Mouse (Mus musculus): ENCODE measurements around the gene Gan. TPM values are rescaled to one million over a fixed set of nuclear protein-coding genes. Genes with fewer than 3 reads are reported as not detected.
A peak's percentile ranks its signal among the peaks of the same experiment; 100 is the strongest.

Gan gene
- total RNA-seq, 2 experiments from 2014 or later: 6.4 to 7.3 TPM

GRCm38 (mm10) chr8:117244601-117245000 lies 86.7 kb downstream of the Gan start:
- intact Hi-C loops (cut with DNase I): no loop called here

GRCm38 (mm10) chr8:117248341-117248740 lies 90.4 kb downstream of the Gan start:
- DNase-seq: no peak
- intact Hi-C loops (cut with DNase I): no loop called here

More at GRCm38 (mm10) chr8:117244601-117245000, 86.7 kb downstream of the Gan start:
- no peak for DNase-seq

- intact Hi-C loops (cut with DNase I): no loop called here
- DNase-seq: no peak
Measured at GRCm38 (mm10) chr8:117251086-117251681, 93.2 kb downstream of the Gan start.

- DNase-seq: no peak
- intact Hi-C loops (cut with DNase I): no loop called here
Measured at GRCm38 (mm10) chr8:117252650-117253049, 94.7 kb downstream of the Gan start.

- intact Hi-C loops (cut with DNase I): no loop called here
- DNase-seq: no peak
Measured at GRCm38 (mm10) chr8:117253390-117254269, 95.7 kb downstream of the Gan start.

GRCm38 (mm10) chr8:117254496-117254895 lies 96.6 kb downstream of the Gan start:
- intact Hi-C loops (cut with DNase I): no loop called here

GRCm38 (mm10) chr8:117256292-117256938 lies 98.5 kb downstream of the Gan start:
- intact Hi-C loops (cut with DNase I): no loop called here
- peak; percentile 95 for DNase-seq

More at GRCm38 (mm10) chr8:117254496-117254895, 96.6 kb downstream of the Gan start:
- DNase-seq: no peak

- intact Hi-C loops (cut with DNase I): no loop called here
- peak; percentile 56 to 58 for DNase-seq
Measured at GRCm38 (mm10) chr8:117257029-117257820, 99.3 kb downstream of the Gan start, which contains the start of gene Cmip. Cmip (plus strand) TSS chr8:117257064.

- DNase-seq: peak; percentile 41 to 54
- intact Hi-C loops (cut with DNase I): loop anchor here (2.0 kb wide), 1 partner anchor 33 kb away; no protein-coding TSS in a partner anchor
Measured at GRCm38 (mm10) chr8:117257821-117258575, 100.1 kb downstream of the Gan start.

GRCm38 (mm10) chr8:117258576-117259040 lies 100.7 kb downstream of the Gan start:
- DNase-seq: no peak
- intact Hi-C loops (cut with DNase I): loop anchor here (2.0 kb wide), 1 partner anchor 34 kb away; no protein-coding TSS in a partner anchor

GRCm38 (mm10) chr8:117259431-117260001 lies 101.6 kb downstream of the Gan start:
- intact Hi-C loops (cut with DNase I): loop anchor here (2.0 kb wide), 1 partner anchor 35 kb away; no protein-coding TSS in a partner anchor
- DNase-seq: no peak

GRCm38 (mm10) chr8:117260234-117260929 lies 102.4 kb downstream of the Gan start:
- intact Hi-C loops (cut with DNase I): no loop called here
- DNase-seq: no peak

GRCm38 (mm10) chr8:117260930-117261475 lies 103.1 kb downstream of the Gan start:
- DNase-seq: no peak
- intact Hi-C loops (cut with DNase I): no loop called here

- intact Hi-C loops (cut with DNase I): no loop called here
- no peak for DNase-seq
Measured at GRCm38 (mm10) chr8:117261702-117262101, 103.8 kb downstream of the Gan start.

GRCm38 (mm10) chr8:117262685-117263084 lies 104.8 kb downstream of the Gan start:
- DNase-seq: no peak
- intact Hi-C loops (cut with DNase I): no loop called here

GRCm38 (mm10) chr8:117263442-117263841 lies 105.5 kb downstream of the Gan start:
- intact Hi-C loops (cut with DNase I): no loop called here
- no peak for DNase-seq

GRCm38 (mm10) chr8:117265079-117265478 lies 107.1 kb downstream of the Gan start:
- no peak for DNase-seq
- intact Hi-C loops (cut with DNase I): no loop called here
